Mouse (Mus musculus) cortical plate, adult 2 months (tissue): ENCODE measurements around the gene Klk12. TPM values are rescaled to one million over a fixed set of nuclear protein-coding genes. Genes with fewer than 3 reads are reported as not detected.

Experiments
- H3K27ac ChIP-seq: fragments of 200-500 bp; 2 replicates; pipeline ENCODE4 v1.5.1; 2012; ENCODE audit warnings: low read length, control low read depth, inconsistent platforms; ENCODE audit not compliant: insufficient read depth
- H3K4me1 ChIP-seq: fragments of 200-500 bp; 2 replicates; pipeline ENCODE4 v1.6.1; 2011; ENCODE audit warnings: low read length; ENCODE audit not compliant: control insufficient read depth, insufficient read depth
- H3K4me3 ChIP-seq: fragments of 200-500 bp; 2 replicates; pipeline ENCODE4 v1.5.1; 2011; ENCODE audit warnings: mild to moderate bottlenecking, low read length, control low read depth; ENCODE audit not compliant: insufficient read depth
- CTCF ChIP-seq: fragments of 200-500 bp; IDR thresholded peaks from 2 replicates; pipeline ENCODE4 v1.5.1; 2011; ENCODE audit warnings: mild to moderate bottlenecking, control low read depth, low read length; ENCODE audit not compliant: insufficient read depth; ENCODE audit errors: extremely low read depth
- POLR2A ChIP-seq: fragments of 200-500 bp; IDR thresholded peaks from 2 replicates; pipeline ENCODE4 v1.6.1; 2011; ENCODE audit warnings: mild to moderate bottlenecking, low read length, control low read depth; ENCODE audit not compliant: insufficient read depth; ENCODE audit errors: extremely low read depth
- polyA plus RNA-seq: library from polyadenylated mRNA; depleted of rRNA; stranded (reverse); fragments of >200 nt; gene quantifications from 2 replicates; pipeline ENCODE4 v1.2.3, GENCODE M21; 2012; rRNA removed

Klk12 gene
- polyA plus RNA-seq, 1 experiment, result not detected

DNA sequence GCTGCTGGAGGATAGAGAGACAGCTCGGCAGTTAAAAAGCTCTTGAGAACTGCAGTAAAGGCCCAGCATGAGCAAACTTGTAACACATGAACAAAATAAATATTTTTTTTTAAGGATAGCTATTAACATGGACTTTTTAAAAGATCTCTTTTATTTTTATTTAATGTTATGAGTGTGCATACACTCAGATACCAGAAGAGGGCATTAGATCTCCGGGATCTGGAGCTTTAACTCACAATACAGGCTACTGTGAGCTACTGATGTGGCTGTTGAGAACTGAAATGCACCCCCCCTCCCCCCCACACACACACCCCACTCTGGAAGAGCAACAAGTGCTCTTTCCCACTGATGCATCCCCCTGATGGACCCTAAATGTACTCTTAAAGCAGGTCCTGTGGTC lies 20.6 kb downstream of the Klk12 start:
- Histone ChIP-seq H3K27ac (no peak overlapping the region), H3K4me1 (no peaks in the 10 kb centered on the region), H3K4me3 (no peak overlapping the region)
- no peak for TF ChIP-seq CTCF
- TF ChIP-seq POLR2A, result no peak

DNA sequence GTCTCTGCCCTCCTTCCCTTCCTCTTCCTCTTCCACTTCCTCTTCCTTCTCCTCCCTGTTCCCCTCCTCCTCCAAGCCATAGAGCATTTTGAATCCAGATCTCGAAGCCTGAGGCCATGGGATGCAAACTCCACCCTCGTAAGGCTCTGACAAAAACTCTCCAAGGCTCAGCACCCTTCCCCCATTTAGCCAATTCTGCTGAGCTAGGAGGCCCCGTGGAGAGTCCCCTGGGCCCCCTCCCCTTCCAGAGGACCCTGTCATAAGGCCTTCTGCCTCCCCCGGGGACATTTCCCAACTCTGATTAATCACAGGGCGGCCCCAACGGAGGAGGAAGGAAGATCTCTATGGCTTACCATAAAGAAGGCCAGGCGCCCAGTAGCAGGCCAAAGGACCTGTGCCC lies 22.9 kb downstream of the Klk12 start, which contains the start of gene Klk9:
Klk9 (plus strand) TSS at position 301 of the 400 bp plus-strand sequence.
- Histone ChIP-seq H3K4me3 (no peak within 1 kb of the TSS), H3K4me1 (no peaks in the 10 kb centered on the region), H3K27ac (no peak within 1 kb of the TSS)
- TF ChIP-seq CTCF, result no peak
- TF ChIP-seq POLR2A, result no peak

DNA sequence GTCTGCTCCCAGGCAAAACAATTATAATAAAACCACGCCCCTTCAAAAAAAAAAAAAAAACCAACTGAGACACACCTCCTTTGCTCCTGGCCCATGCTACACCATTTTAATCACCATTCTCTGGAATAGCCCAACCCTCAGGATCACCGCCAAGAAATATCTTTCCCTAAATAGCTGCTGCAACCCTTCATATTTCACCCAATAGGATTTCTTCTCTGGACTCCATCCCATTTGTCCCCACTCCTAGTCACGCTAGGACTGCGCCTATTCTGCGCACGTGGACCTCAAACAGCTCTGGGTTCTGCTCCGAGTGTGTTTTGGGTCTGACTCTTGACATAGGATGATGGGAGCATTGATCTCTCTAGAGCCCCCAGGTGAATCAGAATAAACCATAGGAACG lies 27.7 kb downstream of the Klk12 start:
- TF ChIP-seq POLR2A (no peak), CTCF (no peak)
- H3K4me1 ChIP-seq, result no peaks in the 10 kb centered on the region
- H3K27ac ChIP-seq, result no peak overlapping the region
- H3K4me3 ChIP-seq, result peak overlapping the region; percentile 54; the same call in 1 of the 2 replicates

DNA sequence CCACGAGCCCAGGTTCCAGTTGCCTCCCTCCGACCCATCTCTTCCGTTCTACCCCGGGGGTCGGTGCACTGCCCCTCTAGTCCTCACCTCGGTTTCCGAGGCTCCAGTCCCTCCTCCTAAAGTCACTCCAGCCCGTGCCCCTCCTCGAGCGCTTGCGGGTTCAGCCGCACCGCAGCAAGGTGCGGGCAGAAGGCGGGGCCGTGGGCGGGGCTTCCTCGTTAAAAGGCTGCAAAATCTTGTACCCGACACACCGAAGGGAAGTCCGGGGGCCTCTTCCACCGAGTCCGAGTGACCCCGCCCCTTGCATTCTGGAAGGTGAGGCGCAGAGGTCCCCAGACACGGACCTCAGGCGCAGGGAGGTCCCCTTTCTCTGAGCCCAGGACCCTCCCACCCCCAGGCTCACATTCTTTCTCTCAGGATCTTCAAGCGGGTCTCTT lies 28.7 kb downstream of the Klk12 start, which contains the start of gene Klk8:
Klk8 (plus strand) TSS at position 245 of the 437 bp plus-strand sequence.
- peak within 1 kb of the TSS; percentile 54 for H3K4me3 ChIP-seq
- TF ChIP-seq POLR2A (no peak), CTCF (no peak)
- H3K4me1 ChIP-seq, result no peaks in the 10 kb centered on the region
- no peak within 1 kb of the TSS for H3K27ac ChIP-seq

DNA sequence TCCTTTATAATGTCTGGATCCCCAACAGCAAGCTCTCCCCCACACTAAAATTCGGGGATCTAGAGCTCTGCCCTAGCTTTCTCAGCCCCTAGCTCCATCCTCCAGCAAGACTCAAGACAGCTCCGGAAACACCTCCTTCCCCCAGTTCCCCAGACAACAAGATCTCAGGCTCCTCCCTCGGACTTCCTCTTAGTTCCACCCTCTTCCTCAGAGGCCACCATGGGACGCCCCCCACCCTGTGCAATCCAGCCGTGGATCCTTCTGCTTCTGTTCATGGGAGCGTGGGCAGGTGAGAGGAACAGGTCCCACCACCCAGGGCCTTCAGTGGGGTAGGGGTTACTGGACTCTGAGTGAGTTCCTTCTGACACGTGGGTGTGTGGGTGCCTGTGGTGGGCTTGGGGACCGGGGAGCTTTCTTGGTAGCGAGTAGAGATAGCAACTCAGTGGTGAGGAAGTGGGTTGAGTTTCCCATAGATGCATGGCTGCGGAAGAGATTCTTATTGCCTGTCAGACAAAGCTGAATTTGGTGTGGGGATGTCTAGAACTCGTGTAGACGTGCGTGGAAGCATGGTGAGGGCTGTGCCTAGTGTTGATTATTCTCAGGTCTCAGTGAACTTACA lies 29.3 kb downstream of the Klk12 start:
- Histone ChIP-seq H3K27ac (no peak overlapping the region), H3K4me1 (no peaks in the 10 kb centered on the region), H3K4me3 (peak overlapping the region; percentile 54)
- TF ChIP-seq POLR2A (no peak), CTCF (no peak)

DNA sequence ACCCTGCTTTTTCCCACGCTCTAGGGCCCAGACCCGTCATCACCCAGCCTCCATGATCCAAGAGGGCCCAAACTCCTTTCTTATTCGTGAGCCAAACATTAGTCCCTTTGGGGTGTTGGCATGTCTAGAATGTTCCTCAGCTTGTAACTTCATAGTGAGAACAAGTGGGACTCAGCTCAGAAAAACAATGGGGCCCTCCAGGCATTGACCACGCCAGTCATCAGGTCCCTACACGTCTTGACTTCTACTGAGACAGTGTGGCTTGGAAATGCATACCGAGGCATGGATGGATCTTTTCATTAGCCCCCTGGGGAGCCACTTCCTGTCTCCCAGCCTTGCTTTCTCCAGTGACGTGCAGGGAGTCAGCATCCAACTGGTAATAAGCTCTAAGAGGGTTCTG lies 31.2 kb downstream of the Klk12 start:
- TF ChIP-seq CTCF (no peak), POLR2A (no peak)
- Histone ChIP-seq H3K27ac (no peak overlapping the region), H3K4me3 (no peak overlapping the region), H3K4me1 (no peaks in the 10 kb centered on the region)

DNA sequence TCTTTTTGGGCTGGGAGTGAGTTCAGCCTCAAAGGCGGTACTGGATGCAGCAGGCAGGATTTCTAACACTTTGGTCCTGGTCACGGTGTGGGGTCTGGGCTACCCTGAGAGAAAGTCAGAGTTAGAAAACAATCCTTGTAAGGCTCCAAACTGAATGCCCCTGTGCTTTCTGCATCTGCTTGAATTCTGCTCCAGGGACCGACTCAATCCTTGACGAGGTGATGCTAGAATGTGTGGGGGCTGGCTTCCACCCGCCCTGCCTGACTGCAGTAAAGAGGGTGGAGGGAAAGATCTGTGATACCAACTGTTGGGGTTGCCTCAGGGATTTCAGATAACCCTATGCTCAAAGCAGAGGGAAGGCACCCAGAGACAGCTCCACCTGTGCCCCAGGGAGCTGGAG lies 42.3 kb downstream of the Klk12 start, which contains the start of gene Klk7:
Klk7 (plus strand) TSS at position 301 of the 400 bp plus-strand sequence.
- Histone ChIP-seq H3K4me3 (no peak within 1 kb of the TSS), H3K27ac (no peak within 1 kb of the TSS), H3K4me1 (no peaks in the 10 kb centered on the region)
- TF ChIP-seq CTCF, result no peak
- no peak for TF ChIP-seq POLR2A

DNA sequence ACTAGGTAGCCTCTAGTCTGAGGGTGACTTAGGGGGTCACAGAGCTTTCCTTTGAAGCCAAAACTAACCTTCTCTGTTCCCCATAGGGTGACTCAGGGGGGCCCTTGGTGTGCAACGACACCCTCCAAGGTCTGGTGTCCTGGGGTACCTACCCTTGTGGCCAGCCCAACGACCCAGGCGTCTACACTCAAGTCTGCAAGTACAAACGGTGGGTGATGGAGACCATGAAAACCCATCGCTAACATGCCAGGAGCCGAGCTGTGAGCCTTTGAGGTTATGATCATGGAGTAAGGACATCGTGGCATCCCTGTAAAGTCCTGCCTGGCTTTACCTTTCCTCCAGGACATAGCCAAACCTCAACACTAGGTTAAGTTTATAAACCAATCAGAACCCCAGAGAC lies 46.5 kb downstream of the Klk12 start:
- no peak overlapping the region for H3K27ac ChIP-seq
- no peak overlapping the region for H3K4me3 ChIP-seq
- H3K4me1 ChIP-seq, result no peaks in the 10 kb centered on the region
- TF ChIP-seq CTCF (no peak), POLR2A (no peak)

DNA sequence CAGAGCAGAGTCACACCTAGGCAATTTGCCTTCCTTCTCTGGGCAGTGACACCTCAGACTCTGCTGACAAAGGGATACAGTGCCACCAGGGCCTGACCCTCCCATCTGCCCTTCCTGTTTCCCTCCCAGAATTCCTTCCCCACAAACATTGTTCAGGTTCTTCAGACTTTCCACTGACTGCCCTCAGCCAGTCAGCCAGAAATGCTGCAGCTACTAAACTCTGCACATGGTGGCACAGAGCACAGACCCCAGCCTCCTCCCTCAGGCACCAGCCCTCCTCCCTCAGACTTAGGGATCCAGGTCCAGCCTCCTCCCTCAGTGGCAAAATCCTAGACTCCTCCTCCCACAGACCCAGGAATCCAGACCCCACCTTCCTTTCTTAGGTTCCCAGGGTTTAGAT lies 48.0 kb downstream of the Klk12 start:
- H3K4me1 ChIP-seq, result no peaks in the 10 kb centered on the region
- H3K27ac ChIP-seq, result no peak overlapping the region
- TF ChIP-seq POLR2A (no peak), CTCF (no peak)
- no peak overlapping the region for H3K4me3 ChIP-seq

DNA sequence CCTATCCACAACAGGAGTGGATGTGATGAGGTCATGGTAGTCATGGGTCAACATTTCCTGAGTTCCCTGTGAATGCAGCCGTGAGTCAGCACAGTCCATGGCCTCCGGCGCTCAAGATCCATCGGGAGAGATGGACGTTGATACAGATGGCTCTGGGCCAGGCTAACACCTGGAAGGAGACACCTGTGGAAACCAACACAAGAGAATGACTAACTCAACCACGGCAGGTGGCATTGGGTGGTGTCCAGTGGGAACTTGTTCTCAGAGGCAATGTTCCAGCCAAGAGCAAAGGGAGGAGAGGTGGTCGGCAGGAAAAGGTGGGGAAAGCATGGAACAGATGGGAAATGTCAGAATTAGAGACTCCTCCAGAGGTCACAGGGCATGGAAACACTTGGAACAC lies 52.9 kb downstream of the Klk12 start:
- TF ChIP-seq POLR2A (no peak), CTCF (no peak)
- Histone ChIP-seq H3K4me1 (no peaks in the 10 kb centered on the region), H3K27ac (no peak overlapping the region), H3K4me3 (no peak overlapping the region)

Other genes starting within 250 kb of the Klk12 start
- gene Cd33, start 224.5 kb upstream of the Klk12 start, polyA plus RNA-seq, result 9.3 and 11.2 TPM in 2 replicates
- 5.9 and 6.1 TPM in 2 replicates for gene Zfp658, start 206.6 kb upstream of the Klk12 start, polyA plus RNA-seq
- gene Zfp719, start 189.3 kb upstream of the Klk12 start, polyA plus RNA-seq, result 8.7 and 9.2 TPM in 2 replicates
- 0.15 and 0.21 TPM in 2 replicates for gene Zfp819, start 161.7 kb upstream of the Klk12 start, polyA plus RNA-seq
- gene Ceacam18, start 134.2 kb upstream of the Klk12 start, polyA plus RNA-seq, result 0.04 TPM in 1 of 2 replicates, not detected in the other
- 1.1 and 1.6 TPM in 2 replicates for gene Siglece, start 108.7 kb upstream of the Klk12 start, polyA plus RNA-seq
- gene Ctu1, start 96.9 kb upstream of the Klk12 start, polyA plus RNA-seq, result 8.1 and 8.6 TPM in 2 replicates
- gene Klk14, start 78.5 kb upstream of the Klk12 start, polyA plus RNA-seq, result not detected in 2 replicates
- gene Klk13, start 56.3 kb upstream of the Klk12 start, polyA plus RNA-seq, result 0.04 TPM in 1 of 2 replicates, not detected in the other
- not detected in 2 replicates for gene Klk11, start 5.7 kb downstream of the Klk12 start, polyA plus RNA-seq
- 0.27 and 0.32 TPM in 2 replicates for gene Klk10, start 12.1 kb downstream of the Klk12 start, polyA plus RNA-seq
- gene Klk9, start 23.0 kb downstream of the Klk12 start, polyA plus RNA-seq, result 0.11 TPM in 1 of 2 replicates, not detected in the other
- gene Klk8, start 28.7 kb downstream of the Klk12 start, polyA plus RNA-seq, result 3.1 and 7.6 TPM in 2 replicates
- gene Klk7, start 42.4 kb downstream of the Klk12 start, polyA plus RNA-seq, result 0.11 TPM in 1 of 2 replicates, not detected in the other
- gene Klk6, start 55.6 kb downstream of the Klk12 start, polyA plus RNA-seq, result 4.9 and 11.6 TPM in 2 replicates
- not detected in 2 replicates for gene Klk5, start 73.1 kb downstream of the Klk12 start, polyA plus RNA-seq
- not detected in 2 replicates for gene Klk4, start 112.3 kb downstream of the Klk12 start, polyA plus RNA-seq
- not detected in 2 replicates for gene Klk15, start 164.8 kb downstream of the Klk12 start, polyA plus RNA-seq
- gene Klk1b8, start 181.8 kb downstream of the Klk12 start, polyA plus RNA-seq, result not detected in 2 replicates
- gene Klk1b1, start 197.9 kb downstream of the Klk12 start, polyA plus RNA-seq, result not detected in 2 replicates
- not detected in 2 replicates for gene Klk1b9, start 207.2 kb downstream of the Klk12 start, polyA plus RNA-seq
- gene Klk1b11, start 227.0 kb downstream of the Klk12 start, polyA plus RNA-seq, result not detected in 2 replicates
- not detected in 2 replicates for gene Klk1b26, start 243.3 kb downstream of the Klk12 start, polyA plus RNA-seq